Mouse (Mus musculus) testis, postnatal 14 days (tissue): ENCODE results near the gene Kcnj12.

ENCODE experiments used
- DNase-seq: peaks from one replicate; pipeline ENCODE4 v3.0.0; 2021; ENCODE audit warnings: low spot score

Gene Kcnj12

DNA sequence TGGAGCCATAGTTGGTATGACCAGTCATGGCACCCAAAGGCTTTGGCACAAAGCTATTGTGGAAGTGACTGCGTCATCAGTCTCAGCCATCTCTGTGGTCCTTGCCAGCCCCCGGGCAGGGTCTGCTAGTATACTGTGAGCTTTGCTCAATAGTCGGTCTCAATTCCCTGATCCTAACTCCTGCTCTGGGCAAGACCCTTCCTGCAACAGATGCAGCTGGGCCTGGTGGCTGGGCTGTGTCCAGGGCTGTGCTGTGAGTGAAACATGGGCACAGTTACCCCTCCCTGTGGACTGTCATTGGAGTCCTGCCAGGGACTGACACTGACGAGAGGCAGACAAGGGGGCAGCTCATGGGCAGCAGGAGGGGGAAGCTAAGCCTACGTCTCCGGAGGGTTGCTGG lies 2.6 kb downstream of the Kcnj12 start:
- no peak for DNase-seq

DNA sequence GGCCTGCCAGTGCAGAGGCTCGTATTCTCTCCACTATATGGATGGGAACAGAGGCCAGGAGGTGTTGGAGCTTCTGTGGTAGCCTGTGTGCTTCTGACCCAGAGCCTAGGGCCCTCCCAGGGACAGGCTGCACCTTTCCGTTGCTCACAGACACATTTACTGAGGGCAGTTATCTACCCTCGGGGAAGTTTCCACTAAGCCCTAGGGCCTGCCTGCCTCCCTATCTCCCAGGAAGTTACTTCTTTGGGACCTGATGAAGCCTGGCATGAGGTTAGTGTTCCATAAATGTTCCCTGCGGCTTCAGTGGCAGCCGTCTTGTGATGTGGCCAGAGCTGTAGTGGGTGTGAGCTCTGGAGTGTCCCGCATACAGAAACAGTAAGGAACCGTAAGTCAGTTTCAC lies 3.2 kb downstream of the Kcnj12 start:
- DNase-seq, result no peak

DNA sequence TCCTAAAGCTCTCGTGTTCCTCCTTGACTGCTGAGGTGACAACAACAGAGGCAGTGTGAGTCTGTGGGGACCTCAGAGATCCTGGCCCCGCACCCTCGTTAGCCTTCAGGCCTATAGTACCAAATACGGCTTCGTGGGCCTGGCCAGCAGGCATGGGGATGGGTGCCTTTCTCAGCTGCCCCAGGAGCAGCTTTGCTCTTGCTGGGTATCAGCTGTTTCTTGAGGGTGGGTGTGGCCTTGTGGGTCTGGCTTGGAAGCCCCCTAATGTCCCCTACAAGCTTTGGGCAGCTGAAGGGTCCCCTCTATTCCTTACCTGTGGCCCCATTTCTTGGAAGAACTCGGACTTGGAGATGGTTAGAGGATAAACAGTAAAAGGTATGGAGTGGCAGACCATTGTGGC lies 4.0 kb downstream of the Kcnj12 start:
- DNase-seq, result no peak

DNA sequence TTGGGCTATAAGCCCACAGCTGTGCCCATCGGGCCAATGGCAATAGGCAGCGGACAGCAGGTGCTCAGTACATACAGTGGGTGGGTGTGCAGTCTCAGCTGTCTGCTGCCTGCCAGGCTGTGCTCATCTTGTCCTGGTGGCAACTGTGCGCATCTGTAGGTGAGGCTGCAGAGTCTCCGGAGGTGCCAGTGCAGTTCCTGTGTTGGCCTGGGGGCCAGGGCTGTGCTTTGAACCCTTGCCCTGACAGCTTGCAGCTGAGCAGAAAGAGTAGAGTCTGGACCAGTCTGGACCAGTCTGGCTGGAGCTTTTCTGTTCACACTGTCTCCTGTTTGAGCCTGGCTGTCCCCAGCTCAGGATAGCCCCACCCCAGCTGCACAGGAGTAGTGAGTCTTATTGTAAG lies 4.8 kb downstream of the Kcnj12 start:
- DNase-seq, result no peak

DNA sequence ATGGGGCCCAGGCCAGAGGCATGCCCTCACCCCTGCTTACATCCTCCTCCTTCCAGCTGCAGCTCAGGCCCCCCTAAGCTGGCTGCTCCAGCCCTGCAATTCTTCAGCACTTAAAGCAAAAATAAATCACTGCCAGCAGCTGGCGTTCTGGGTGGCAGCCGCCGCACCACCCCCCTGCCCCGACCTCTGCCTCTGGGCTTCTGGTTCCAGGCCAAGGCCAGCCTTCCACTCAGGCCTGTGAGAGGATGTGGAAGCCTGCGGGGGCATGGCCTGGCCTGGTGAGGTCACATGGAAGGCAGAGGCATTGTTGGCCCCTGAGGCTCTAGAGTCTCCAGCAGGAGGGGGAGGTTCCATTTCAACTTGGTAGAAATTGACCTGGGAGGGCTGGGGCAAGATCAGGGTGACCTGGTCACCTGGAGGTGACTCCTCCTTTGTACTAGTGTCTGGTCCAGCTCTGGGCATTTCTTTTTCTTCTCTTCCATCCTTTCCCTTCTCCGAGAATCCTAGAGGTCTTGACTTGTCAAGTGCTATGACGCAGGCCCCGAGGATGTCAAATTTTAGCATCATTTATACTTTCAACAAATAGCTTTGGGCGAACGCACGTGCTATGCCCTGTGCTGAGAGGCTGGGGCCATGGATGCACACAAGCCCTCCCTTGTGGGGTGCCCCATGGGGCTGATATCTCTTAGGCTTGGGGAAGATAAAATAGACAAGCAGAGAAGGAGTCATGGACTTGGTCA lies 6.0 kb downstream of the Kcnj12 start:
- DNase-seq, result no peak

DNA sequence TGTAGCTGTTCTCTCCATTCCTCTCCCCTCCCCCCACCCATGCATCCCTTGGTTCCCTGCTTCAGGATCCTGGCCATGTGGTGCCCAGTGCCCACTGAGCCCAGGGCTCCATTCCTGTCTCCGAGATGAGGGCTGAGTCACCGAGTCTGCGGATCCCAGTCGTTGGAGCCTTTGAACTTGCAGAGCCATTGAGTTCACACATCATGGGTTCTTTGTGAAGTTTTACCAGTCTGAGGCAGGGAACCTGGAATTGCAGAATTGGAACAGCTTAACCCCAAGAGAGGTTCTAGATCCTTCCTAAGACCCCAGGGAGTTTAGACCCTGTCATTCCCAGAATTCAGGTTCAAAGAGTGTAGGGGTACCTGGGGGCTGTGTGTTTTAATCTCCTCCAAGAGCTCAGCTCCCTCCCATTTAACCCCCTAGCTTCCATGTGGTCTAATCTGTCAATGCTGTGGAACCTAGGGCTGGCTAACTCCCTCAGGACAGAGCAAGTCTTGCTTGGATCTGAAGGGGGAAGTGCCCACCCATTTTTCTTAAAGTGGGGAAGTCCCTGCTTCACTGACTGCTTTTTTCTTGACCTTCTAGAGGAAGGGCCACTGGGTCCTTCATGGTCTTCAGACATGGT lies 6.9 kb downstream of the Kcnj12 start:
- no peak for DNase-seq

DNA sequence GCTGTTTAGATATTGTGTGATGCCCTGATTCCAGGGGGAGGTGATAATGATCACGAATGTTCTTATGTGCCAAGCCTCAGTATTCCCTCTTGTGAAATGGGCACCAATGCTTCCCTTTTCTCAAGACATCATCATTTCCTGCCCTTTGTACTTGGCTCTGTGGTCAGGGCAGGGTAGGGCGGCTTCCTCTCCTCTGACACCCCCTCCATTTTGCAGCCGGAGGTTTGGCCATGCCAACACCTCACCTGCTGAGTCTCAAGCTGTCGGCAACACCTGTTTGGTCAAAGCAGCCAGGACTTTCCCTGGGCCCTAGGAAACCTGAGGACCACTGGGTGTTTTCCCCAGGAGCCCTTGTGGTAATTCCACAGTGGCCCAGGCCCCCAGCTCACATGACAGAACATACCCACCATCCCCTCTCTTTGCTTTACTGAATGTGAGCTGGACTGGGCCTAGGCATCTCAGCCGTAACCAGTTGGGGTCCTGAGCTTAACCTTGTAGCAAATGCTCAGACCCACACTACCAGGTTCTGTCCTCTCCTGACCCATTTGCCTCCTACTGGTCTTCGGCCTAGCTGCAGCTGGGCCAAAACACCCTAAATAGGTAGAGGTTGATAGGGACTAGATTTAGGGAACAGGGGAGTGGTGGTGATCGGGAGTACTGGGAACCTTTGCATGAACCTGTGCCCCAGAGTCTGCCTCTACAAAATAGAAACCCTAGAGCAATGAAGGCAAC lies 7.7 kb downstream of the Kcnj12 start:
- DNase-seq, result no peak

DNA sequence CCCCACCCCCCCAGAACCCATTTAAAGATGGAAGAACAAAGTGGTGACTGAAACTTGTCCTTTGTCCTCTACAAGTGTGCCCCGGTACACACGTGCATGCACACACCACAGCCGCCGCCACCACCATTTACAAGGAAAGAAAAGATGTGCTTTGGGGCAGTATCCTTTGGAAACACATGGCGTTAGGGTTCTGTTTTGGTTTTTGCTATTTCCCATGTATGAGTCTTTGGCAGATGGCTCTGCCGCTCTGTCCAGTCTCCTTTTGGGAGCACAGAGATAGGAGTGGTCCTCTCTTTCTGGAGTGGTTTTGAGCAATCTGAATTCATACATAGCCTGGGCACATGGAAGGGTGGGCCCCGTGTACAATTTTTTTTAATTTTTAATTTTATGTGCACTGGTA lies 8.8 kb downstream of the Kcnj12 start:
- no peak for DNase-seq

DNA sequence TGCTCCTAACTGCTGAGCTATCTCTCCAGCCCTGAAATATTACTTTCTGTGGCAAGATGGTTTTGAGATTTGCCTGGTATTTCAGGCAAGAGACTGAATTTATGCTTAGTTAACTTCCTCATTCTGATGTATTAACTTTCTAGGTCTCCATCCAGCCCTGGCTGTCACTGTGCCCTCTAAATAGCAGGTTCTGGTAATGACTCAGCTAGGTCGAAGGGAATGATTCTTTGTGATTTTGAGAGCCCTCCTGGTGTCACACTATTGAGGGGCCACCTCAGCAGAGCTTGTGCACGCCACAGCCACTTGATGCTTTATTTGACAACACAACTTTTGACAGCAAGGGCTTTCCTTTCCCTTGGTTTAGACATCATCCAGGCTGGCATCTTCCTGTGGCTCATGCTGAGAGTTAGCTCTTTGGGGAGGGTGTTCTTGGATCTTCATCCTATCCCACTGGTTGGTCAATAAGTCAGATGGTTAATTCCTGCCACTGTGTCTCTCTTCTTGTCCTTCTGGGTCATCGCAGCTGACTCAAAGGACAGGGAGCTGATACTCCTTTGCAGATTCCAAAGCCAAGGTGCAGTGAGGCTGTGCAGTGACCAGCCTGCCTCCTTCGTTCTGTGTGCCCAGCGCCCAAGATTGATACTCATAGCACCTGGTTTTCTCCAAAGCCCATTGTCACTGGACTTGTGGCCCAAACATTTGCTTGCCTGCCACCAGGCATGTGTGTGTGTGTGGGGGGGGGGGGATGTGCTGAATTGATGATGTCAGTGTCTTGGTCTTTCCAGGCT lies 9.5 kb downstream of the Kcnj12 start:
- no peak for DNase-seq

DNA sequence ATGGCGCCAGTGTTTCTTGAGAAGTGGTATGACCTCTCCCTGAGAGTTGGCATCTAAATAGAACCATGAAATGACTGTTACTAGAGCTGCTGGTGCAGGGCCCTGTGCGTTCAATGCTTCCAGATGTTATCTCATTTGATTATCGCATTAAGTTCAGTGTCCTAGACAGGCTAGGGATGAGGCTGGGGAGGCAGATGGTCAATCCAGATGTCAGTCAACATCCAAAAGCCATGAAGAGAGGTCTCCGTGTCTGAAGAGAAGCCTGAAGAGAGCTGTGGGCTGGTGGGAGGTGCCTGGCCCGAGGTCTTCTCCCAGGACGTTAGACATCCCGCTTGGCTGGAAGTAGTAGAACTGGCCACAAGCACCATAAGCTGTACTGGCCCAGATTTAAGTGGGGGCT lies 10.1 kb downstream of the Kcnj12 start:
- no peak for DNase-seq

DNA sequence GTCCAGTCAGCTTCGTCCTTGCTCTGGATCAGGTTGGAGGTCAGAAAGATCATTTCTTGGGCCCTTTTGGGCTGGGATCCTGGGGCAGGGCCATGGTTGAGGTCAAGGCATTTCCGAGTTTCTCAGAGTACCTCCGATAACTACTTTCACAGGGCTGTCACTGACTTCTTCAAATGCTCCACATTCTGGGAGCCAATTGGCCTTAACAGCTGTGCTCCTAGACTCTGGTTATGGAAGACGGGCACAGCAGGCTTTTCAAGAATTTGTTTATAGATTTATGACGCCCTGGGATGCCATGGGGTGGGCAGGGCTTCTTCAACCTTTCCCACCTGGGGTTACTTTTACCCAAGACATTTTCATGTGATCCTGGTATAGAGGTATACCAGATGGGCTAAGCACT lies 10.8 kb downstream of the Kcnj12 start:
- no peak for DNase-seq

DNA sequence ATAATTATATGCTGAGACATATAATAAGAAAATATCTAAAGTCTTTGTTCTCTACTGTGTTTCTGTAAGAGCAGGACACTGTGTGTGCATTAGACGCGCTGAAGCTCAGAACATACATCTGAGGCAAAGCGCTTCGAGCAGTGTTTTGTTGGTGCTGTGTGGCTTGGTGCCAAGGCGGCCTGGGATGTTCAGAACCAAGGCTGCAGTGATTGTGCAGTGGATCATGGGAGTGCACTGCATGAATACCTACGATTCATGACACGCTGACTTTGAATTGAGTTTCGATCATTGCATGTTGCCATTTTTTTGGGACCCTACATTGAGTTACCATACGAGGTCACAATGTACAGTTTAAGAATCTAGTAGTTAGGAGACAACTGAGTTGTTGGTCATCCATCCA lies 14.3 kb downstream of the Kcnj12 start:
- DNase-seq, result no peak

DNA sequence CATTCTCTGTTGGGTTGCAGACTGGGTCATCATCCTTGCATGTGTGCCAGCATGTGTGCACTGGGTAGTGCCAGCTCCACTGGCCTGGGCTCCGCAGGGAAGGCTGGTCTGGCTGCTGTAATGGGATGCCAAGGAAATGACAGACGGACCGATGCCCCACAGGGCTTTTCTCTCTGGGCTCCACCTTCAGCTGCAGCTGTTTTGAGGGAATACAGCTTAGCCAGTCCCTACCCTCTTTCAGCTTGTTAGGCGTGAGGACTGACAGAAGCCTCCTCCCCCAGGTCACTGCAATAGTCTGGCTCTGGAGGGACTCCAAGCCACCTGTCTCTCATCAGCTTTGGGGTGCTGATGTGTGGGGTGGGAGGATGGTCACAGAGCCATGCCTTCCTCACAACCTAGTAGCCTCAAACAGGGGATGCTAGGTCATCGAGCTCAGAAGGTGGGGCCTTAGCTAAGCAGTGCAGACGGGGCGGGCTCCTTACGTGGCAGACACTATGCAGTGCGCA lies 16.0 kb downstream of the Kcnj12 start:
- DNase-seq, result no peak

DNA sequence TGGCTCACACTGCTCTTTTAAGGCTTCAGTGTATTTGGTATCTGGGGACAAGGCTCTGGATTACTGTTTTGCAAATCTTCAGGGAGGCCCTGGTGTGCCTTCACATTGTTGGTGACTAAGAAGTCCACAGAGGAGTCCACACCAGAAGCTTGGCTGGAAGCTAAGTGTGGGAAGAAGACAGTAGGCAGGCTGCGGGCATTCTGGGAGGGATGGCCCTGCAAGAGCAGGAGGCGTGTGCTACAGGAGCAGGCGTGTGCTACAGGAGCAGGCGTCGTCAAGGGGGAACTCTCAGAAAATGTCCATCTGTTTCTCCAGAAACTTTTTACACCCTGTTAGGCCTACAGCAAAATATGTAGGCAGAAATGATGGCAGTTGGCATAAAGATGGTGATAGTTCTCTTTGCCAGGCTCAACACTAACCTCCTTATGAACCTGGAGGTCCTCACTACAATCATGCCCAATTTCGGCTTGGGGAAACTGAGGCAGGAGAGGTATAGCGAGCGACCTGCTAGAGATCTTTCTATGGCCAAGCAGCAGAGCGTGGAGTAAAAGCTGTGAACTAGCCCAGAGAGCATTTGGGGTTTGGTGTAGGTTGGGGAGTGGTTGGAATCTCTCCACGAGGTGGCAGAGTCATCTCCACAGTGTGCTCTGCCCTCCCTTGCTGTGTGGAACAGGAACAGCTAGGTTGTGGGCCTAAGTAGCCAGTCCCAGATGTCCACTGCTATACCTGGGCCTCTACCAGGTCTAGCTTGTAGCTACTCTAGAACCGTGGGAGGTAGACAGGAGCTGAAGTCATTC lies 18.7 kb downstream of the Kcnj12 start:
- DNase-seq, result no peak

DNA sequence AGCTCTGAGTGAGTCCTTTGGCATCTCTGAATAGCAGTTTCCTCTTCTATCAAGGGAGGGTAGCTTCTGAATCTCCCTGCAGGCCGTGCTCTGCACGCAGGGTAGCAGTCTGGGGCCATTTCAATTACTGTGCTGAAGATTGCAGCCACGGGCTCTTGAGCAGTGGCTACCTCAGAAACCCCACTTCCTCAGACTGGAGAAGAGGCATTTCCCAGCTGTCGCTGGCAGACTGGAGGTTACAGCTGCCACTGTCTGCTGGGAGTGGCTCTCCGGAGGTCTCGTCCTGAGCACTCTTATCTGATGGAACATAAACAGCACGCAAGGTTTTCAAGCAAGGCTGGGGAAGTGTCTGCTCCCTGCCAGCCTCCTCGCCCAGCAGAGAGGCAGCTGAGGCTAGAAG lies 20.2 kb downstream of the Kcnj12 start:
- no peak for DNase-seq

DNA sequence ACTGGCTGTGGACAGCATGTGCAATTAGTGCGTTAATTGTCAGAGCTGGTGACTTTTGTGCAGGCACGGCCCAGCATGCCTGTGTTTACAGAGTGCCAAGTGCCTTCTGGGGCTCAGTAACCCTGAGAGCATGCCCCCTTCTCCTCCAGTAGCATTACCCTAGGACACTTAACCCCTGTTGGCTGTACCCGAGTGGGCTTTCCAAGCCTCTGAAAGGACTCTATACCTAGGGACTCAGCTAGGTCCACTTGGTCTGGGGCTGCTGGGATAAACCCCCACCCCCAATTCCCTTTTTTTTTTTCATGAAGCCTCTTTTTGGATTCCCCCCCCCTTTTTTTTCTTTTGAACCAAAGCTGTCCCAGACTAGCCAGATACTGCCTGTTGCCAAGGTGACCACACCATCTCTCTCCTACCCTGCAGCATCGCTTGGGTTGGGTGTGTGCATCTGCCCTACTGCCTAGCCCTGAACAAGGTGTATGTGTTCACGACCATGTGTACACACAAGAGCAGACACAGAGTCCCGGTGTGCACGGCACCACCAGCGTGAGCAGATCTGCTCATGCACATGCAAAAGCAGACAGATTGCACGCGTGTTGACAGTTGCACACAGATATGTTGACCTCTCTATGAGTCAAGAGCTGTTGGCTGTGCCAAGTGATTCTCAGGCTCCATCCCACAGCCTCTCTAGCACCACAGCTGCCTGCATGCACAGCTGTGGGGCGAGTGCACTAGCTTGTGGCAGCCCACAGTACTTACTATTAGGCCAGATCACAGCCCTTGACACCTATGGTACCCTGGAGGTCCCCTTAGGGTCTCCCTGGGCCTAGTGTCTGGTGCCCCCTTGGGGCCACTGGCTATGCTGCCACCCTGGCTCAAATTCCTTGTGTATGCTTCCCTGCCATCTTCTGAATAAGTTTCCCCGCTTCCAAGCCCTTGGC lies 21.0 kb downstream of the Kcnj12 start:
- no peak for DNase-seq

DNA sequence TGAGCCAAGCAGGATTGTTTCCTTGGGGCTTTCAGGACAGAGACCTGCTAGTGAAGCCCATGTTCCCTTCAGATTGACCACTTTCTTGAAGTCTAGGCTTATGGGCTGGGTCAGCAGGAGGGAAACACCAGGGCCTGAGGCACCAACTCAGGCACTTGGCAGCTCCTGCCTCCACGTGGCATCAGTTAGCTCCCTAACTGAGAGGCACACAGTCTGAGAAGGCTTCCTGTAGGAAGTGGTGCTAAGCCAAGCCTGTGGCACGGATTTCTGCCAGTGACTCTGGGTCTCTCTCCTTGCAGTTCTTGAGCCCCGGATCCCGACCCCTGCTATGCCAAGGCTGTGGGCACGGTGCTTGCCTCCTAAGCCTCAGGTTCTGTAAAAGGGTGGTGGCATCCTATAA lies 22.4 kb downstream of the Kcnj12 start:
- DNase-seq, result no peak

DNA sequence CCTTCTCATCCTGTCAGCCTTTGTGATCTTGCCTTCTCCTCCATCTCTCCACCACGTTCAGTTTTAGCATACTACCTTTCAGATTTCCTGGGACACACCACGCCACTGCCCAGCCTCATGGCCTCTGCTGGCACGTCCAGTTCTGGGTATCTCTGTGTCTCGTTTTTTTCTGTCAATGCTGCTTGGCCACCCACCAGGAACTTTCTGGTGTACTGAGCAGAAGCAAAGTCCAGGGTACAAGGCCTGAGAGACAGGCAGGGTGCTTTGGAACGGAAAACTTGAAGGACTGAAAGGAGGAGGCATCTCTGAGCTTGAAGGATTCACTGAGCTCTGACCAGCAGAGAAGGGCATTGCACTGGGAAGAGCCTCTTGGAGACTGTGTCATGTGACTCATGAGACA lies 25.1 kb downstream of the Kcnj12 start:
- no peak for DNase-seq

DNA sequence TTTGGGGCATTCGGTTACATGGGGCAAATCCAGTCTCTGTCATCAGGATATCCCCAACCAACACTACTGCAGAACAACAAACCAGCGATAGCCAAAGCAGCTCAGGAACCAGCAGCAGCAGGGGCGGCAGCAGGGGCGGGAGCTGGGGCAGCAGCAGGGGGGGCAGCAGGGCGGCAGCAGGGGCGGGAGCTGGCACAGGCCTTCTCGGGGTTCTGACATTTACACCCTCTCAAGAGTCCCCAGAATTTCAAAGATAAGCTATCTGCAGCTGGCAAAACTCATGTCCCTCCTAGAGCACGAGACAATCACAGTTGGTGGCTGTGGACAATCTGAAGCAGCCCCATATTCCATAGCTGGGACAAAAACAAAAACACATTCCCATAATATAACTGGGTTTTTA lies 28.8 kb downstream of the Kcnj12 start:
- no peak for DNase-seq

DNA sequence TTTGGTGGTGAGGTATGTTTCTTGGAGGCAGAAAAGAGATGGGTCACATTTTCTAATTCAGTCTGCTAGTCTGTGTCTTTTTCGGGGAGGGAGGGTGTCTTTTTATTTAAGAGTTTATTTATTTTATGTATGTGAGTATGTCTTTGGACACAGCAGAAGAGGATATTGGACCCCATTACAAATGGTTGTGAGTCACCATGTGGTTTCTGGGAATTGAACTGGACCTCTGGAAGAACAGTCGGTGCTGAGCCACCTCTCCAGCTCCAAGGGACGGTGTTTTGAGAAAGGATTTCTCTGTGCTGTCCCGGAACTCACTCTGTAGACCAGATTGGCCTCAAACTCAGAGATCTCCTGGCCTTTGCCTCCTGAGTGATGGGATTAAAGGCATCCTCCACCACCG lies 34.5 kb downstream of the Kcnj12 start:
- DNase-seq, result no peak
